Mouse (Mus musculus) bone marrow, adult 2 months (tissue): ENCODE results near the gene Gm29609.

Experiments
- CTCF ChIP-seq: fragments of 200-500 bp; IDR thresholded peaks from 2 replicates; pipeline ENCODE4 v1.5.1; 2011; ENCODE audit warnings: low read length, control low read depth; ENCODE audit not compliant: control insufficient read depth, insufficient read depth
- POLR2A ChIP-seq: fragments of 200-500 bp; IDR thresholded peaks from 2 replicates; pipeline ENCODE4 v1.6.1; 2011; ENCODE audit warnings: low read depth, mild to moderate bottlenecking, control low read depth, low read length, borderline replicate concordance; ENCODE audit not compliant: control insufficient read depth

GRCm38 (mm10) chr5:31181183-31181770 lies 1.6 kb upstream of the Gm29609 start:
- TF ChIP-seq CTCF = no peak
- TF ChIP-seq POLR2A = no peak
